ENCODE assay signal across 12 mouse cellular contexts in the genomic region with DNA sequence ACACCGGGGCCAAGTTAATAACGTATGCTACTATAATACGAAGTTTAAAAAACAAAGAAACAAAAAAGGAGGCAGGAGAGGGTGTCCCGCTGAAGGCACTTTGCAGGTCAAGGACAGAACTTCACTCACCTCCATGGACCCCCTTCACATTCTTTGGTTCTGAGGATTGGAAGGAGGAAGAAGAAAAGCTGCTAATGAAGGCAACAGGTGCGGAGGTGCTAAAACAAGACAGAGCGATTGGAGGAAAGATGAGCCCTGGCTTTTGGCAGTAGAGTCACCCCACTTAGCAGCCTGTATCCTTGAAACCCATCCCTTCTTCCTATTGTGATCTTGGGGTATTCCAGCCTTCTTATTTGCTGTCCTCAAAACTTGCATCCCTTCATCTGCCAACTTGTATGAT. TPM values are rescaled to one million over a fixed set of nuclear protein-coding genes. Genes with fewer than 3 reads are reported as not detected.
DNase-seq lines count a peak whose midpoint lies in the region; ATAC-seq and TF ChIP-seq lines count a peak whose summit lies in the region.
"Had no signal": no experiment of that assay in that cellular context is flagged by ENCODE, and none has a peak within 500 bp of the region (broad histone marks: within the 10 kb centered on the region; RNA-seq: fewer than 3 reads in every experiment).

No protein-coding gene starts in this region.

- H3K36me3 ChIP-seq in heart, embryonic 10.5 days = peaks cover 44% of the 10 kb centered on the region
- H3K36me3 ChIP-seq in stomach, embryonic 14.5 days (ENCODE audit: control insufficient read depth, insufficient read depth, low read length) = peaks cover 42% of the 10 kb centered on the region
- peaks cover 9% of the 10 kb centered on the region; the same call in 1 of the 2 replicates for H3K36me3 ChIP-seq in stomach, postnatal 0 days (ENCODE audit: control insufficient read depth, insufficient read depth, low read length)
- peaks cover 21% of the 10 kb centered on the region for H3K36me3 ChIP-seq in hindbrain, postnatal 0 days (ENCODE audit: insufficient read depth, low read length)

- DNase-seq in heart, embryonic 10.5 days (ENCODE audit: low spot score) = no peak
- DNase-seq in heart, adult 11 months = no peak
- DNase-seq in stomach, postnatal 0 days (ENCODE audit: low spot score) = no peak
- DNase-seq in hindbrain, postnatal 0 days (ENCODE audit: low spot score) = no peak
- no peak for DNase-seq in layer of hippocampus, postnatal 10 days (ENCODE audit: low spot score in 2 of 2)
- DNase-seq in urinary bladder, adult 18-20 months (ENCODE audit: low spot score in 2 of 2) = no peak
- DNase-seq: right cerebral cortex, adult 18-20 months had no signal

- H3K27ac ChIP-seq in heart, embryonic 10.5 days = peak overlapping the region; percentile 82
- no peak overlapping the region for H3K27ac ChIP-seq in stomach, embryonic 14.5 days (ENCODE audit: low read length)
- no peak overlapping the region for H3K27ac ChIP-seq in stomach, postnatal 0 days (replicated peaks)
- peak overlapping the region; percentile 96 for H3K27ac ChIP-seq in hindbrain, postnatal 0 days
- peak overlapping the region; percentile 22; the same call in 1 of the 2 replicates for H3K27ac ChIP-seq in olfactory bulb, adult 2 months (ENCODE audit: insufficient read depth, low read depth, low read length)

- 51% methylated on average over 6 of the region's 6 CpGs for WGBS in heart, embryonic 10.5 days
- 67% methylated on average over 6 of the region's 6 CpGs for WGBS in stomach, embryonic 14.5 days
- 80% methylated on average over 6 of the region's 6 CpGs for WGBS in stomach, postnatal 0 days
- 37% methylated on average over 6 of the region's 6 CpGs for WGBS in hindbrain, postnatal 0 days
- 49% methylated on average over 6 of the region's 6 CpGs for WGBS in olfactory bulb, adult 2 months

- H3K27me3 ChIP-seq in heart, embryonic 10.5 days (ENCODE audit: insufficient read depth, poor library complexity, severe bottlenecking) = no peaks in the 10 kb centered on the region
- H3K27me3 ChIP-seq in stomach, embryonic 14.5 days (ENCODE audit: control insufficient read depth, insufficient read depth, low read length) = no peaks in the 10 kb centered on the region
- H3K27me3 ChIP-seq in stomach, postnatal 0 days (ENCODE audit: control insufficient read depth, insufficient read depth, low read length) = no peaks in the 10 kb centered on the region
- H3K27me3 ChIP-seq in hindbrain, postnatal 0 days (ENCODE audit: insufficient read depth, low read length) = no peaks in the 10 kb centered on the region
- H3K27me3 ChIP-seq: intestine, embryonic 15.5 days; limb, embryonic 15.5 days; megakaryocyte, embryonic 14.5 days had no signal

- no peaks in the 10 kb centered on the region for H3K9me3 ChIP-seq in heart, embryonic 10.5 days
- no peaks in the 10 kb centered on the region for H3K9me3 ChIP-seq in stomach, embryonic 14.5 days (ENCODE audit: control insufficient read depth, low read depth, low read length)
- H3K9me3 ChIP-seq in stomach, postnatal 0 days (ENCODE audit: control insufficient read depth, low read length) = no peaks in the 10 kb centered on the region
- H3K9me3 ChIP-seq in hindbrain, postnatal 0 days (ENCODE audit: low read length) = no peaks in the 10 kb centered on the region
- H3K9me3 ChIP-seq: intestine, embryonic 15.5 days; limb, embryonic 15.5 days; megakaryocyte, embryonic 14.5 days had no signal

- H3K4me3 ChIP-seq in heart, embryonic 10.5 days = peak overlapping the region; percentile 53
- no peak overlapping the region for H3K4me3 ChIP-seq in stomach, embryonic 14.5 days (ENCODE audit: low read depth, low read length)
- no peak overlapping the region for H3K4me3 ChIP-seq in stomach, postnatal 0 days (ENCODE audit: low read depth, low read length)
- peak overlapping the region; percentile 26 for H3K4me3 ChIP-seq in hindbrain, postnatal 0 days (ENCODE audit: low read length)
- no peak overlapping the region for H3K4me3 ChIP-seq in olfactory bulb, adult 2 months (ENCODE audit: insufficient read depth, low read depth, low read length)
- H3K4me3 ChIP-seq: intestine, embryonic 15.5 days; megakaryocyte, embryonic 14.5 days had no signal

- no peak overlapping the region for H3K9ac ChIP-seq in stomach, embryonic 14.5 days (replicated peaks; ENCODE audit: low read depth, low read length)
- H3K9ac ChIP-seq in stomach, postnatal 0 days (ENCODE audit: low read length) = no peak overlapping the region
- H3K9ac ChIP-seq in hindbrain, postnatal 0 days (replicated peaks; ENCODE audit: low read length) = peak overlapping the region; percentile 46
- H3K9ac ChIP-seq: limb, embryonic 15.5 days had no signal

- peaks cover 72% of the 10 kb centered on the region for H3K4me1 ChIP-seq in heart, embryonic 10.5 days
- H3K4me1 ChIP-seq in stomach, embryonic 14.5 days (ENCODE audit: control insufficient read depth, insufficient read depth, low read length) = peaks cover 13% of the 10 kb centered on the region
- no peaks in the 10 kb centered on the region for H3K4me1 ChIP-seq in stomach, postnatal 0 days (replicated peaks; ENCODE audit: control insufficient read depth, insufficient read depth)
- H3K4me1 ChIP-seq in hindbrain, postnatal 0 days (ENCODE audit: insufficient read depth, low read length) = peaks cover 34% of the 10 kb centered on the region
- peaks cover 41% of the 10 kb centered on the region for H3K4me1 ChIP-seq in olfactory bulb, adult 2 months (ENCODE audit: control insufficient read depth, insufficient read depth, low read length)

- H3K4me2 ChIP-seq in stomach, embryonic 14.5 days (replicated peaks; ENCODE audit: low read depth, low read length) = peak overlapping the region; percentile 29
- no peak overlapping the region for H3K4me2 ChIP-seq in stomach, postnatal 0 days (replicated peaks; ENCODE audit: low read depth)
- peak overlapping the region; percentile 55 for H3K4me2 ChIP-seq in hindbrain, postnatal 0 days (ENCODE audit: low read depth, low read length)

- ATAC-seq in stomach, embryonic 14.5 days (ENCODE audit: insufficient number of reproducible peaks, insufficient read depth, low FRiP score, low read depth) = no peak
- no peak for ATAC-seq in stomach, postnatal 0 days (ENCODE audit: low FRiP score, low TSS enrichment)
- no peak for ATAC-seq in hindbrain, postnatal 0 days

- TF ChIP-seq POLR2A in olfactory bulb, adult 2 months (IDR thresholded peaks at IDR 0.05; ENCODE audit: insufficient read depth, low read depth, low read length) = no peak

- TF ChIP-seq EP300 in stomach, postnatal 0 days (optimal IDR thresholded peaks at IDR 0.05) = no peak

- TF ChIP-seq CTCF in stomach, postnatal 0 days (IDR thresholded peaks at IDR 0.05; ENCODE audit: low read depth) = no peak
- TF ChIP-seq CTCF in hindbrain, postnatal 0 days (IDR thresholded peaks at IDR 0.05; ENCODE audit: low read depth) = no peak
- no peak for TF ChIP-seq CTCF in olfactory bulb, adult 2 months (IDR thresholded peaks at IDR 0.05; ENCODE audit: insufficient read depth, low read depth, low read length)

RNA-seq across cellular contexts. Expression of a gene that starts 5.6 kb away (rescaled TPM):
- 0.27 and 0.57 TPM in 2 replicates for polyA plus RNA-seq in heart, embryonic 10.5 days (2016; fragmentation: Nextera tagmentation; extraction: Ambion mirVana)
- 0.62 and 2.0 TPM in 2 replicates for polyA plus RNA-seq in stomach, embryonic 14.5 days (2014; fragmentation: Nextera tagmentation; extraction: Ambion mirVana)
- 4.6 and 4.9 TPM in 2 replicates for polyA plus RNA-seq in stomach, postnatal 0 days (2015; fragmentation: Nextera tagmentation; extraction: Ambion mirVana)
- not detected in 2 replicates for total RNA-seq in hindbrain, postnatal 0 days (2014; rRNA removed)
- 0.51 and 0.53 TPM in 2 replicates for polyA plus RNA-seq in hindbrain, postnatal 0 days (2015; fragmentation: Nextera tagmentation; extraction: Ambion mirVana)
- polyA plus RNA-seq in olfactory bulb, adult 2 months (2012; ENCODE audit: insufficient read depth, insufficient read length, low replicate concordance, missing spikeins) = not detected in 2 replicates
- under 1 TPM in 1 of 2 experiments, not detected in 1; 0.51 TPM for total RNA-seq in layer of hippocampus, postnatal 10 days (2021)

RNA-seq across cellular contexts. Expression of a gene that starts 10.7 kb away (rescaled TPM):
- polyA plus RNA-seq in heart, embryonic 10.5 days (2016; fragmentation: Nextera tagmentation; extraction: Ambion mirVana) = 21.5 and 31.1 TPM in 2 replicates
- 30.8 and 32.8 TPM in 2 replicates for polyA plus RNA-seq in stomach, embryonic 14.5 days (2014; fragmentation: Nextera tagmentation; extraction: Ambion mirVana)
- 18.1 and 18.5 TPM in 2 replicates for polyA plus RNA-seq in stomach, postnatal 0 days (2015; fragmentation: Nextera tagmentation; extraction: Ambion mirVana)
- 91.7 and 98.7 TPM in 2 replicates for total RNA-seq in hindbrain, postnatal 0 days (2014; rRNA removed)
- polyA plus RNA-seq in hindbrain, postnatal 0 days (2015; fragmentation: Nextera tagmentation; extraction: Ambion mirVana) = 25.8 and 31.0 TPM in 2 replicates
- polyA plus RNA-seq in olfactory bulb, adult 2 months (2012; ENCODE audit: insufficient read depth, insufficient read length, low replicate concordance, missing spikeins) = not detected in 2 replicates
- total RNA-seq in layer of hippocampus, postnatal 10 days (2021) = 10 to 100 TPM; 43.5 to 45.0 TPM

RNA-seq across cellular contexts. Expression of a gene that starts 25.3 kb away (rescaled TPM):
- polyA plus RNA-seq in heart, embryonic 10.5 days (2016; fragmentation: Nextera tagmentation; extraction: Ambion mirVana) = 72.3 and 86.4 TPM in 2 replicates
- polyA plus RNA-seq in stomach, embryonic 14.5 days (2014; fragmentation: Nextera tagmentation; extraction: Ambion mirVana) = 116 and 118 TPM in 2 replicates
- 32.9 and 36.4 TPM in 2 replicates for polyA plus RNA-seq in stomach, postnatal 0 days (2015; fragmentation: Nextera tagmentation; extraction: Ambion mirVana)
- total RNA-seq in hindbrain, postnatal 0 days (2014; rRNA removed) = 113 and 124 TPM in 2 replicates
- 56.4 and 61.8 TPM in 2 replicates for polyA plus RNA-seq in hindbrain, postnatal 0 days (2015; fragmentation: Nextera tagmentation; extraction: Ambion mirVana)
- not detected in 2 replicates for polyA plus RNA-seq in olfactory bulb, adult 2 months (2012; ENCODE audit: insufficient read depth, insufficient read length, low replicate concordance, missing spikeins)
- 10 to 100 TPM; 53.4 to 59.6 TPM for total RNA-seq in layer of hippocampus, postnatal 10 days (2021)

RNA-seq across cellular contexts. Expression of a gene that starts 32.4 kb away (rescaled TPM):
- polyA plus RNA-seq in heart, embryonic 10.5 days (2016; fragmentation: Nextera tagmentation; extraction: Ambion mirVana) = not detected in 2 replicates
- polyA plus RNA-seq in stomach, embryonic 14.5 days (2014; fragmentation: Nextera tagmentation; extraction: Ambion mirVana) = not detected in 2 replicates
- not detected in 2 replicates for polyA plus RNA-seq in stomach, postnatal 0 days (2015; fragmentation: Nextera tagmentation; extraction: Ambion mirVana)
- total RNA-seq in hindbrain, postnatal 0 days (2014; rRNA removed) = not detected in 2 replicates
- polyA plus RNA-seq in hindbrain, postnatal 0 days (2015; fragmentation: Nextera tagmentation; extraction: Ambion mirVana) = not detected in 2 replicates
- not detected in 2 replicates for polyA plus RNA-seq in olfactory bulb, adult 2 months (2012; ENCODE audit: insufficient read depth, insufficient read length, low replicate concordance, missing spikeins)
- total RNA-seq in layer of hippocampus, postnatal 10 days (2021) = not detected
- polyA plus RNA-seq: intestine, embryonic 15.5 days; limb, embryonic 15.5 days had no signal

Comparison
In these comparisons a context has a peak if more than half of its experiments do, and no peak if none do; other contexts are left out.
1. H3K27ac ChIP-seq: peak in heart, embryonic 10.5 days (single experiment), hindbrain, postnatal 0 days (single experiment) and olfactory bulb, adult 2 months (single experiment); none in stomach, embryonic 14.5 days (single experiment) and stomach, postnatal 0 days (single experiment).
2. H3K4me3 ChIP-seq: peak in heart, embryonic 10.5 days (single experiment) and hindbrain, postnatal 0 days (single experiment); none in stomach, embryonic 14.5 days (single experiment), stomach, postnatal 0 days (single experiment) and olfactory bulb, adult 2 months (single experiment).
3. RNA of a gene that starts 25.3 kb away (polyA plus RNA-seq): 116 to 118 TPM in stomach, embryonic 14.5 days, 72.3 to 86.4 TPM in heart, embryonic 10.5 days, 56.4 to 61.8 TPM in hindbrain, postnatal 0 days and 32.9 to 36.4 TPM in stomach, postnatal 0 days; not detected in olfactory bulb, adult 2 months; every median in the first group is over 10 times any median in the second.